Mouse (Mus musculus) cerebellum, adult 18-20 months (tissue): ENCODE results near the gene Atp5d.
A peak's percentile ranks its signal among the peaks of the same experiment; 100 is the strongest.

Experiments
- DNase-seq, 2 experiments: peaks; one replicate each; pipeline ENCODE4 v3.0.0; 2021

Gene Atp5d

GRCm38 (mm10) chr10:80138553-80139438, at the start of gene Atp5d:
Atp5d (plus strand) TSS chr10:80138632.
- peak; percentile 78 to 84 for DNase-seq

- DNase-seq = no peak
Measured at GRCm38 (mm10) chr10:80089146-80089545, 49.3 kb upstream of the Atp5d start.

GRCm38 (mm10) chr10:80091527-80091926, 46.9 kb upstream of the Atp5d start:
- no peak for DNase-seq

GRCm38 (mm10) chr10:80092690-80093089, 45.7 kb upstream of the Atp5d start:
- DNase-seq = no peak

- DNase-seq = no peak
Measured at GRCm38 (mm10) chr10:80094085-80094484, 44.3 kb upstream of the Atp5d start.

GRCm38 (mm10) chr10:80094684-80095083, 43.7 kb upstream of the Atp5d start:
- no peak for DNase-seq

GRCm38 (mm10) chr10:80095547-80095946, 42.9 kb upstream of the Atp5d start:
- DNase-seq = no peak

- DNase-seq = no peak
Measured at GRCm38 (mm10) chr10:80097275-80097674, 41.2 kb upstream of the Atp5d start.

- DNase-seq = no peak
Measured at GRCm38 (mm10) chr10:80098630-80099029, 39.8 kb upstream of the Atp5d start.

- DNase-seq = no peak
Measured at GRCm38 (mm10) chr10:80100982-80101381, 37.5 kb upstream of the Atp5d start.

- peak; percentile 85 to 90 for DNase-seq
Measured at GRCm38 (mm10) chr10:80102216-80102915, 36.1 kb upstream of the Atp5d start.

- no peak for DNase-seq
Measured at GRCm38 (mm10) chr10:80103032-80103431, 35.4 kb upstream of the Atp5d start.

GRCm38 (mm10) chr10:80104181-80104580, 34.3 kb upstream of the Atp5d start:
- DNase-seq = no peak

- no peak for DNase-seq
Measured at GRCm38 (mm10) chr10:80105460-80105859, 33.0 kb upstream of the Atp5d start, which contains the start of gene Sbno2. Sbno2 (minus strand) TSS chr10:80105571.

- DNase-seq = no peak
Measured at GRCm38 (mm10) chr10:80105926-80106325, 32.5 kb upstream of the Atp5d start.

- DNase-seq = no peak
Measured at GRCm38 (mm10) chr10:80107678-80108077, 30.8 kb upstream of the Atp5d start.

GRCm38 (mm10) chr10:80114341-80115284, 23.8 kb upstream of the Atp5d start:
- DNase-seq = peak; percentile 94 to 95

GRCm38 (mm10) chr10:80115290-80115943, 23.0 kb upstream of the Atp5d start, which contains the start of gene Stk11:
Stk11 (plus strand) TSS chr10:80115803.
- DNase-seq = peak; percentile 99 to 100

- peak in 1 of 2 experiments; percentile 36 for DNase-seq
Measured at GRCm38 (mm10) chr10:80115944-80116335, 22.5 kb upstream of the Atp5d start.

GRCm38 (mm10) chr10:80116563-80116926, 21.9 kb upstream of the Atp5d start:
- DNase-seq = no peak

GRCm38 (mm10) chr10:80116927-80117691, 21.3 kb upstream of the Atp5d start:
- peak in 1 of 2 experiments; percentile 46 for DNase-seq
